Mouse (Mus musculus) lung, embryonic 14.5 days (tissue): ENCODE measurements around the gene Hlcs. TPM values are rescaled to one million over a fixed set of nuclear protein-coding genes. Genes with fewer than 3 reads are reported as not detected.

Experiments used
- ATAC-seq: fragments of 200-750 bp; cut with Nextera tagmentation; 2 replicates; pipeline ENCODE4 v1.8.0; 2017; ENCODE audit warnings: mild to moderate bottlenecking, moderate TSS enrichment, moderate library complexity; ENCODE audit not compliant: insufficient read depth
- DNase-seq: peaks from one replicate; pipeline ENCODE4 v3.0.0-alpha.2; 2015
- H3K27ac ChIP-seq: fragments of 300-500 bp; sonication (generic); 2 replicates; pipeline ENCODE4 v1.5.1; 2014; ENCODE audit warnings: low read depth, mild to moderate bottlenecking, moderate library complexity
- H3K27me3 ChIP-seq: fragments of 300-500 bp; sonication (generic); 2 replicates; pipeline ENCODE4 v1.6.1; 2014; ENCODE audit warnings: low read length, control low read depth; ENCODE audit not compliant: insufficient read depth
- H3K36me3 ChIP-seq: fragments of 300-500 bp; sonication (generic); 2 replicates; pipeline ENCODE4 v1.6.1; 2014; ENCODE audit warnings: control low read depth; ENCODE audit not compliant: insufficient read depth
- H3K4me1 ChIP-seq: fragments of 300-500 bp; sonication (generic); 2 replicates; pipeline ENCODE4 v1.6.1; 2014; ENCODE audit warnings: antibody characterized with exemption, control low read depth; ENCODE audit not compliant: insufficient read depth
- H3K4me2 ChIP-seq: fragments of 300-500 bp; sonication (generic); 2 replicates; pipeline ENCODE4 v1.6.1; 2014; ENCODE audit warnings: mild to moderate bottlenecking
- H3K4me3 ChIP-seq: fragments of 300-500 bp; sonication (generic); 2 replicates; pipeline ENCODE4 v1.5.1; 2014; ENCODE audit warnings: low read depth, low read length
- H3K9ac ChIP-seq: fragments of 300-500 bp; sonication (generic); 2 replicates; pipeline ENCODE4 v1.6.1; 2014
- H3K9me3 ChIP-seq: fragments of 300-500 bp; sonication (generic); 2 replicates; pipeline ENCODE4 v1.6.1; 2016; ENCODE audit warnings: low read depth, low read length, control low read depth
- CTCF ChIP-seq: IDR thresholded peaks from 2 replicates; pipeline ENCODE4 v1.5.1; 2016; ENCODE audit warnings: antibody characterized with exemption, low read depth
- WGBS: fragments of 180-500 bp; shearing (Covaris S2); extraction: QIAGEN DNeasy Blood & Tissue Kit; methylation state at CpG from one replicate; pipeline ENCODE4 v1.1.7; 2014; 5-methylcytosine and 5-hydroxymethylcytosine counted together
- polyA plus RNA-seq: library from polyadenylated mRNA; unstranded; fragments of >200 nt; fragmentation: Nextera tagmentation; extraction: Ambion mirVana; gene quantifications from 2 replicates; pipeline ENCODE4 v1.2.1, GENCODE M21; 2014

Gene Hlcs
- polyA plus RNA-seq, 1 experiment from 2014 or later: 8.0 TPM

GRCm38 (mm10) chr16:94234202-94234601 is 79.2 kb downstream of the Hlcs start:
- 34% methylated on average over 4 of the region's 4 CpGs for WGBS
- no peak for ATAC-seq
- no peak overlapping the region for H3K9ac ChIP-seq

GRCm38 (mm10) chr16:94230909-94231575 is 82.3 kb downstream of the Hlcs start:
- 73% methylated on average over 12 of the region's 12 CpGs for WGBS
- Histone ChIP-seq H3K4me3 (no peak overlapping the region), H3K4me1 (0 out of 2 replicates have a peak, but pooled peaks cover 3% of the 10 kb centered on the region), H3K27ac (no peak overlapping the region), H3K9me3 (no peaks in the 10 kb centered on the region), H3K4me2 (no peak overlapping the region), H3K27me3 (no peaks in the 10 kb centered on the region), H3K9ac (no peak overlapping the region), H3K36me3 (no peaks in the 10 kb centered on the region)
- TF ChIP-seq CTCF: no peak
- no peak for DNase-seq
- ATAC-seq: no peak

More at GRCm38 (mm10) chr16:94234202-94234601, 79.2 kb downstream of the Hlcs start:
- H3K36me3 ChIP-seq: no peaks in the 10 kb centered on the region
- 0 out of 2 replicates have a peak, but pooled peaks cover 3% of the 10 kb centered on the region for H3K4me1 ChIP-seq
- no peaks in the 10 kb centered on the region for H3K27me3 ChIP-seq
- H3K4me3 ChIP-seq: no peak overlapping the region
- H3K4me2 ChIP-seq: no peak overlapping the region
- DNase-seq: no peak
- H3K9me3 ChIP-seq: no peaks in the 10 kb centered on the region
- TF ChIP-seq CTCF: no peak
- H3K27ac ChIP-seq: no peak overlapping the region

GRCm38 (mm10) chr16:94230499-94230898 is 82.9 kb downstream of the Hlcs start:
- no peak for TF ChIP-seq CTCF
- Histone ChIP-seq H3K9me3 (no peaks in the 10 kb centered on the region), H3K27ac (no peak overlapping the region), H3K4me3 (no peak overlapping the region), H3K27me3 (no peaks in the 10 kb centered on the region), H3K9ac (no peak overlapping the region), H3K36me3 (no peaks in the 10 kb centered on the region), H3K4me2 (no peak overlapping the region), H3K4me1 (0 out of 2 replicates have a peak, but pooled peaks cover 3% of the 10 kb centered on the region)
- 84% methylated on average over 4 of the region's 4 CpGs for WGBS
- no peak for DNase-seq
- no peak for ATAC-seq

- 94% methylated on average over 7 of the region's 7 CpGs for WGBS
- no peak overlapping the region for H3K4me3 ChIP-seq
- ATAC-seq (no peak), DNase-seq (no peak)
- 0 out of 2 replicates have a peak, but pooled peaks cover 3% of the 10 kb centered on the region for H3K4me1 ChIP-seq
- H3K9ac ChIP-seq: no peak overlapping the region
- H3K27ac ChIP-seq: no peak overlapping the region
- no peaks in the 10 kb centered on the region for H3K36me3 ChIP-seq
- no peak overlapping the region for H3K4me2 ChIP-seq
- 0 out of 2 replicates have a peak, but pooled peaks have one; percentile 15 for TF ChIP-seq CTCF
- no peaks in the 10 kb centered on the region for H3K9me3 ChIP-seq
- no peaks in the 10 kb centered on the region for H3K27me3 ChIP-seq
Measured at GRCm38 (mm10) chr16:94229890-94230289, 83.5 kb downstream of the Hlcs start.

GRCm38 (mm10) chr16:94228858-94229555 is 84.4 kb downstream of the Hlcs start:
- WGBS: 75% methylated on average over 18 of the region's 18 CpGs
- Histone ChIP-seq H3K9ac (no peak overlapping the region), H3K4me3 (no peak overlapping the region), H3K9me3 (no peaks in the 10 kb centered on the region), H3K27me3 (no peaks in the 10 kb centered on the region), H3K36me3 (no peaks in the 10 kb centered on the region), H3K4me1 (0 out of 2 replicates have a peak, but pooled peaks cover 3% of the 10 kb centered on the region), H3K4me2 (no peak overlapping the region), H3K27ac (no peak overlapping the region)
- ATAC-seq: no peak
- TF ChIP-seq CTCF: no peak
- DNase-seq: no peak

- H3K27me3 ChIP-seq: no peaks in the 10 kb centered on the region
- no peaks in the 10 kb centered on the region for H3K9me3 ChIP-seq
- H3K36me3 ChIP-seq: no peaks in the 10 kb centered on the region
- no peak overlapping the region for H3K4me3 ChIP-seq
- H3K4me1 ChIP-seq: no peaks in the 10 kb centered on the region
- H3K4me2 ChIP-seq: no peak overlapping the region
- no peak for DNase-seq
- 45% methylated on average over 18 of the region's 18 CpGs for WGBS
- TF ChIP-seq CTCF: no peak
- no peak for ATAC-seq
- no peak overlapping the region for H3K9ac ChIP-seq
- H3K27ac ChIP-seq: no peak overlapping the region
Measured at GRCm38 (mm10) chr16:94227328-94228018, 85.9 kb downstream of the Hlcs start.

- no peak overlapping the region for H3K4me2 ChIP-seq
- H3K4me1 ChIP-seq: no peaks in the 10 kb centered on the region
- no peak overlapping the region for H3K9ac ChIP-seq
- ATAC-seq (no peak), DNase-seq (no peak)
- no peak overlapping the region for H3K27ac ChIP-seq
- no peaks in the 10 kb centered on the region for H3K9me3 ChIP-seq
- no peaks in the 10 kb centered on the region for H3K36me3 ChIP-seq
- 61% methylated on average over 8 of the region's 8 CpGs for WGBS
- H3K27me3 ChIP-seq: no peaks in the 10 kb centered on the region
- TF ChIP-seq CTCF: no peak
- H3K4me3 ChIP-seq: no peak overlapping the region
Measured at GRCm38 (mm10) chr16:94223363-94223720, 90.0 kb downstream of the Hlcs start.
